39 mouse cellular contexts compared by ENCODE assay signal in the genomic region with DNA sequence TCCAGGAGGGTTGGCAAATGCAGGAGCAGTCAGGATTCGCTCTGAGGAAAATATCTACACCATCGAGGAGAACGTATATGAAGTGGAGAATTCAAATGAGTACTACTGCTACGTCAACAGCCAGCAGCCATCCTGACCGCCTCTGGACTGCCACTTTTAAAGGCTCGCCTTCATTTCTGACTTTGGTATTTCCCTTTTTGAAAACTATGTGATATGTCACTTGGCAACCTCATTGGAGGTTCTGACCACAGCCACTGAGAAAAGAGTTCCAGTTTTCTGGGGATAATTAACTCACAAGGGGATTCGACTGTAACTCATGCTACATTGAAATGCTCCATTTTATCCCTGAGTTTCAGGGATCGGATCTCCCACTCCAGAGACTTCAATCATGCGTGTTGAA. TPM values are rescaled to one million over a fixed set of nuclear protein-coding genes. Genes with fewer than 3 reads are reported as not detected.
"Had no signal": no experiment of that assay in that cellular context is flagged by ENCODE, and none has a peak within 500 bp of the region (broad histone marks: within the 10 kb centered on the region; RNA-seq: fewer than 3 reads in every experiment).

No protein-coding gene starts in this region.

- H3K4me3 ChIP-seq: gastrocnemius, adult 2 months; heart, adult 2 months; heart, embryonic 12.5 days; hindbrain, embryonic 13.5 days; hindbrain, embryonic 15.5 days; kidney, embryonic 15.5 days; left cerebral cortex, adult 2 months; limb, embryonic 10.5 days; limb, embryonic 12.5 days had no signal

- DNase-seq: gastrocnemius, adult 2 months; gastrocnemius, postnatal 10 days; gastrocnemius, postnatal 25 days; heart, adult 2 months; heart, postnatal 10 days; heart, postnatal 4 days; kidney, adult 11 months; kidney, adult 2 months; kidney, adult 9 months; kidney, postnatal 14 days; kidney, postnatal 36 days; layer of hippocampus, adult 9-11 months; liver had no signal

- ATAC-seq: hindbrain, postnatal 0 days; intestine, embryonic 16.5 days had no signal

- H3K4me1 ChIP-seq: heart, embryonic 12.5 days; hindbrain, embryonic 13.5 days; hindbrain, embryonic 15.5 days; kidney, embryonic 15.5 days; limb, embryonic 12.5 days had no signal

RNA-seq across cellular contexts. Expression of gene Havcr2, which starts 24.6 kb away (rescaled TPM):
- total RNA-seq: gastrocnemius, postnatal 25 days had no signal
- polyA plus RNA-seq: limb, embryonic 12.5 days had no signal

RNA-seq across cellular contexts. Expression of gene Gm12169, which starts 44.7 kb away (rescaled TPM):
- total RNA-seq: gastrocnemius, adult 2 months; gastrocnemius, postnatal 10 days; gastrocnemius, postnatal 25 days; gastrocnemius, postnatal 4 days; granulocyte monocyte progenitor cell, adult 5-6 weeks; heart, adult 2 months; heart, postnatal 10 days; heart, postnatal 25 days; heart, postnatal 4 days; hindbrain, postnatal 0 days; layer of hippocampus, adult 18-20 months; layer of hippocampus, adult 8-10 months; layer of hippocampus, postnatal 14 days; left cerebral cortex, adult 2 months; left cerebral cortex, postnatal 14 days; left cerebral cortex, postnatal 36 days had no signal
- polyA plus RNA-seq: frontal cortex, adult 2 months; heart, adult 2 months; heart, embryonic 12.5 days; heart, embryonic 14.5 days; heart, embryonic 16.5 days; hindbrain, embryonic 11.5 days; hindbrain, embryonic 13.5 days; hindbrain, embryonic 15.5 days; hindbrain, postnatal 0 days; intestine, embryonic 14.5 days; intestine, embryonic 16.5 days; kidney, adult 2 months; kidney, embryonic 15.5 days; kidney, postnatal 0 days; large intestine, adult 2 months; limb, embryonic 10.5 days; limb, embryonic 12.5 days; limb, embryonic 14.5 days; liver, embryonic 11.5 days had no signal
